Mouse (Mus musculus): ENCODE data around the gene Ube2b.
A peak's percentile ranks its signal among the peaks of the same experiment; 100 is the strongest.

Ube2b gene

DNA sequence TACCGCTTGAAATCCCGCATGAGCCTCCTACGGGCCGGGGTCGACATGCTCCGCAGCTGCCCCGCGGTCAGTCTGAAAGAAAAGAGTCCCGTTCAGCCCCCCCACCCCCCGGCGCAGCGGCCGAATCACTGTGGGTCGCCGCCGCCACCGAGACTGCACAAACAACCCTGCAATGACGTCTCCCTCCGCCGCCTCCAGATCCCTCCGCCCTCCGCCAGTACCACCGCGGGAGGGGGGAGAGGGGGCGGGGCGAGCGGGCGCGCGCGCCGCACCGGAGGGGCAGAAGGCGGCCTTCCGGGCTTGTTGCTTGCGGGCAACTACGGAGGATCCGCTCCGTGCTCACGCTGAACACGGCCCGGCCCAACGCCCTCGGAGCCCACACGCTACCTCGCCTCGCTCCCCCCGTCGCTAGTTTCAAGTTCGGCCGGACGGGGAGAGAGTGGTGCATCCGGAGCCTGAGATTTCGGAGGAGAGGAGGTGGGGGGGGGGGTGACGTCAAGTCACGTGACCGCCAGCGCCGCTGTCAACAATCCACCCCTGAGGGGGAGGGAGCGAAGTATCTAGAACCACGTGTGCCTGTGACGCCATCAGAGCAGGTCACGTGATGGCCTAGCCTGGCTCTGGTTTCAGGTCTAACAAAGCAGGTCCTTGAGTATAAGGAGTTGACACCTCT is at the start of gene Ube2b:
Gene Ube2b (minus strand): TSS at position 473 of the 673 bp plus-strand sequence.
- peak; percentile 99 for DNase-seq (ENCODE audit: low read depth, low spot score)

DNA sequence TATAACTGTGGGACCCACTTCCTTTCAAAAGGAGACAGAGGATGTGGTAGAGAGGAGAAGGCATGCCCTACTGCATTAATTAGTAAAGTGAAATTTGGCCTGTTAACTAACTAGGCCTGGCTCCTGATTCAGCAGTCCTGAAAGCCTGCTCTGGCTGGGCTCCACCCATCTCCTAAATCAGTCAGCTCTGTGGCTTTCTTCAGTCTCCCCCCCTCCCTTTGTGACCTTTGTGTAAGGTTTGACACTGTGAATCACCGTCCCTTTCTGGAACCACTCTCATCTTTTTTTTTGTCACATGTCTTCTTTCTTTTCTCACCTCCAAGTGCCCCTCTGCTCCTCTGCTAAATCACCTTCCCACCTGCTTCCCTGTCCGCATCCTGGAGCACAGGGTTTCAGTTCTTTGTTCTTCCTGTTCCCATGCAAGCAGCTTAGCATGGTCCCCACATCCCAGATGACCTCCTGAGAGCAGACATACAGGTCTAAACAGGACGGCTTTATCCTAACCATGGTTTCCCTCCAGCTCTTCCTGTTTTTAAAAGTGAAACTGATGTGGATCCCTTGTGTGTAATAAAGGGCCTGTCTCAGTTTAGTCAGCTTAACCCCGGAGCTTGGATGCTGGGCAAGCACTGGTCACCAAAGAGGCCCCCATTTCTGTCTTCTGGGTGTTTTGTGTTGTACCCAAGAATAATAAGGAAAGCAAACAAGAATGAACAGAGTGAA is 46.0 kb upstream of the Ube2b start:
- DNase-seq (ENCODE audit: low read depth, low spot score) = peak; percentile 41

DNA sequence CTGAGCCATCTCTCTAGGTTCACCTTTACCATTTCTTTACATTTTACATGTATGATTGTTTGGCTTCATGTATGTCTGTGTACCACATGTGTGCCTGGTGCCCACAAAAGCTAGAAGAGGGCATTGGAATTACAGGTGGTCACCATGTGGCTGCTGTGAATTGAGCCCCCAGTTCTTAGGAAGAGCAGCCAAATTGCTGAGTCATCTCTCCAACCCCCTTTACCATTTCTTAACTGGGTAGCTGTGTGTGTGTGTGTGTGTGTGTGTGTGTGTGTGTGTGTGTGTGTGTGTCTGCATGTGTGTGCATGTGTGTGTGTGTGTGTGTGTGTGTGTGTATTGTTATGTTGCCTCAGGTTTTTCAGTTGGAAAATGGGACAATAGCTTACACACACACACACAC is 43.6 kb upstream of the Ube2b start:
- no peak for DNase-seq (ENCODE audit: low read depth, low spot score)

GRCm38 (mm10) chr11:52043224-52043623 is 42.7 kb upstream of the Ube2b start:
- DNase-seq (ENCODE audit: low read depth, low spot score) = peak; percentile 56

- DNase-seq (ENCODE audit: low read depth, low spot score) = no peak
Measured at GRCm38 (mm10) chr11:52037659-52038058, 37.1 kb upstream of the Ube2b start.

DNA sequence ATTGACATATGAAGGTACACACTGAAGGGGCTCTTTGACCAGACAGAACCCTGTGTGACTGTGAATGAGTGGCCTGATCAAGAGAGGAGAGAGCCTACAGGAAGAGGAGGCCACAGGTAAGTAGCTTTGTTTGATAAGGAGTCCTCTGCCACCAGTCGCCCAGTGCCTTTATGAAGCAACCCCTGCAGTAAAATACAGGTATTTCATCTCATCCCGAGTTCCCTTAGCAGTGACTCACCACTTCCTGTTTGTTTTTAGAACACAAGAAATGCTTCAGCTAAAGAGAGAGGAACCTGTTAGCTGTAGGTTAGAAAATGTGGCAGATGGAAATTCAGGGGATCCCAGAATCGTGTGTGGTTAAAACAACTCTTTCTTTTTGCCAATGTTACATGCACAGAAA is 35.3 kb upstream of the Ube2b start:
- no peak for DNase-seq (ENCODE audit: low read depth, low spot score)

- DNase-seq (ENCODE audit: low read depth, low spot score) = no peak
Measured at GRCm38 (mm10) chr11:52033953-52034352, 33.4 kb upstream of the Ube2b start.

- DNase-seq (ENCODE audit: low read depth, low spot score) = no peak
Measured at GRCm38 (mm10) chr11:52032356-52032755, 31.8 kb upstream of the Ube2b start.

GRCm38 (mm10) chr11:52018217-52018616 is 17.7 kb upstream of the Ube2b start:
- no peak for DNase-seq (ENCODE audit: low read depth, low spot score)

- peak; percentile 69 for DNase-seq (ENCODE audit: low read depth, low spot score)
Measured at GRCm38 (mm10) chr11:52011541-52011940, 11.0 kb upstream of the Ube2b start.

- DNase-seq (ENCODE audit: low read depth, low spot score) = peak; percentile 84
Measured at GRCm38 (mm10) chr11:52011011-52011410, 10.4 kb upstream of the Ube2b start.

DNA sequence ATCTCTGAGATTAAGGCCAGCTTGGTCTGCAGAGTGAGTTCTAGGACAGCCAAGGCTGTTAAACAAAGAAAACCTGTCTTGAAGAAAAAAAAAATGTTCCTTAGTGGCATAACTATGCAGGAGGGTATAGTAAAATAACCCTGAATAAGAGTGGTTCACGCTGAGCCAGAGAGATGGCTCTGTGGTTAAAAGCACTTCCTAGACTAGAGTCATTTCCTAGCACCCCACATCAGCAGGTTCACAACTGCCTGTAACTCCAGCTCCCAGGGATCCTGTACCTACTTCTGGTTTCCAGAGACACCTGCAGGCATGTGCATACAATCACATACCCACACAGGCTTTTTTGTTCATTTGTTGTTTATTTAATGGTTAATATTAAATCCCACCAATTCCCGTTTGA is 5.0 kb upstream of the Ube2b start:
- DNase-seq (ENCODE audit: low read depth, low spot score) = peak; percentile 57

DNA sequence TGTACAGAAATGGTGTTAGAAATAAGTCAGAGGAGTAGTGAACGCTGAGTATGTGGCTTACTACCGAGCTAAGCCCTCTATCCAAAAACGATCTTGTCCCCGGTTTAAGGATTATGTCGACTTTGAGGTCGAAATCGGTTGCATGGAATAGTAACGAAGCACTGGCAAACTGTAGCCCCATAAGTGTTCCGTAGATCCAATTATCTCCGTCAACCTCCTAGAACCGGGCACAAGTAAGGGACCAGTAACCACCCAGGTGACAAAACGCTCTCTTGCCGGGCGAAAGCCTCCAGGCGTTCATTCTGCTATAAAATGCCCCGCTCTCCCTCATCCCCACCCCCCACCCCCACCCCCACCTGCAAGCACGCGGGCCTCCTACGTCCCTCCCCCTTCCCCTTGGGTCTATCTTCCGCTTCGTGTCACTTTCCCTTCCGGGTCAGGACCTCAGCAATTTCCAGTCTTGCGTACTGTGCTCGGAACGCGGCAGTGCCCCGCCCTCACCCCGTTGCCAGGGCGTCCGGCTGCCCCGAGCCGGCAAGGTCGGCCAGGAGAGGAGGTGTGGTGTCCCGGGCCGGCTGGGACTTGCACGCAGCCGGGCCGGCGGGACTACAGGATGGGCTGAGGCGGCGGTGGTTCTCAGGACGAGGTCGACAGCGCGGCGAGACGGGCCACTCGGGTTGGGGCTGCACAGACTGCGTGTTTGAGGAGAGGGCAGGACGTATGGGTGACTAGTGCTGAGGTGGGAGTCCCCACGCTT is 3.4 kb upstream of the Ube2b start, which contains the start of gene Cdkl3:
Gene Cdkl3 (plus strand): TSS at position 450 of the 757 bp plus-strand sequence.
- DNase-seq (ENCODE audit: low read depth, low spot score) = peak; percentile 97

- peak; percentile 86 for DNase-seq (ENCODE audit: low read depth, low spot score)
Measured at GRCm38 (mm10) chr11:52003505-52003771, 2.9 kb upstream of the Ube2b start.

DNA sequence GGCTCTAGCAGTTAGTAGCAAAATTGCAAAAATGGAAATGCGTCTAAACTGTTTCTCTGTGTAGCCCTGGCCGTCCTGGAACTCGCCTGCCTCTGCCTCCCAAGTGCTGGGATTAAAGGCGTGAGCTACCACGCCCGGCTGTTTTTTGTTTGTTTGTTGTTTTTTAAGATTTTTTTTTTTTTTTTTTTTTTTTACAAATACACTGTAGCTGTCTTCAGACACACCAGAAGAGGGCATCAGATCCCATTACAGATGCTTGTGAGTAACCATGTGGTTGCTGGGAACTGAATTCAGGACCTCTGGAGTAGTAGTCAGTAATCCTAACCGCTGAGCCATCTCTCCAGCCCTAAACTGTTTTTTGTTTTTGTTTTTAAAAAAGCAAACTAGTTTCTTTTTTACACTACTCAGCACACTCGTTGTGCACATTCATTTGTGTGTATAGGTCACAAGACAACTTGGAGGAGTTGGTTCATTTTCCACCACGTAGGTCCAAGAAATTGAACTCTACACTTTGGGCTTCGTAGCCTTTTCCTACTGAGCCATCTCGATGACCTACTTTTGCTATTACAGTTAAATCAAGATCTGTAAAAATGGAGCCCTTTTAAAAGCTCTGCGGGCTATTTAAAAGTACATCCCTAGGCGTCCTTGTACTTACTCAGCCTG is 2.4 kb upstream of the Ube2b start:
- DNase-seq (ENCODE audit: low read depth, low spot score) = peak; percentile 72

- no peak for DNase-seq (ENCODE audit: low read depth, low spot score)
Measured at GRCm38 (mm10) chr11:52001861-52002260, 1.3 kb upstream of the Ube2b start.

DNA sequence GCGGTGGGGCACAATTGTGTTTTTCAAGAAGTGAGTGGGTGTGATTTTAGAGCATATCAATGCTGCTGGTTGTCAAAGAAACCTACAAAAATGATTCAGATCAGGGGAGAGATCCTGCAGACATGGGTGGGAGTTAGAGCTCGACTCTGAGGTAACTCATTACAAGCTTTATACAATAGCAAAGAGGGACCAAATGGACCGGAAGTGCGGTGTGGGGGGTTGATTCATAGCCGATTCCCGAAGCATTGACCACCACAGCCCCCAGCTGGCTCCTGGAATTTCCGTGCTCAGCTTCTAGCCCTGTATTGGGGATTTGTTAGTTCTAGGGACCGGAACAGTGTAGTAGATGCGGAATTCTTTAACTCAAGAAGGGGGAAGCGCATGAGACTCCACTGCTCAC is 779 bp upstream of the Ube2b start:
- DNase-seq (ENCODE audit: low read depth, low spot score) = no peak

DNA sequence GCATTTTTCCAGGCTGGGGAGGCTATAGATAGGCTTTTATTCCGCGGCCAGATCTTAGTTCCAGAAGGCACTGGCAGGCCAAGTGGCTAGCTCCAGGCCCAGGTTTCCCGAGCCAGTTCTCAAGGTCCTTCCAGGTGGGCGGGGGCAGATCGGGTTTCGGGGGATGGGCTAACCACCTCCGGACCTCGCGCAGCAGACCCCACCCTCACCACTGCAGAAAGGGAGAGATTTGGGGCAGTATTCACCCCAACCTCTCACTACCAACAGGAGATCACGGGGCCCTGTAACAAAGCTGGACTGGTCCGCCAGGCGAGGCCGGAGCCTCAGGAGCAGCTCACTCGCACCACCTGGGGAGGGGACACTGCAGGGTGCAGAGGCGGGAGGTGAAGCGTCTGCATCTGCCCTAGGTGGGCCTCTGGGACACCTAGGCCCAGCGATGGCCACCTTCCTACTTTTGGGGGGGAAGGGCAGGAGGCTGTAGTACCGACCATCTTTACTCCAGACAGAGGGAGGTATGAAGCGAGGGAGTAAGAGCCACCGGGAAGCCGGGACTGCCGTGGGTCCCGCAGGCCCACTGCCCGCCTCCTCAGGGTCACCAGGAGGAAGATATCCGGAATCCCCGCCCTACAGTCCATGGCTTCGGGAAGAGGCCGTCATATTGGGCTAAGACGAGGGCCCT is 812 bp downstream of the Ube2b start:
- no peak for DNase-seq (ENCODE audit: low read depth, low spot score)

DNA sequence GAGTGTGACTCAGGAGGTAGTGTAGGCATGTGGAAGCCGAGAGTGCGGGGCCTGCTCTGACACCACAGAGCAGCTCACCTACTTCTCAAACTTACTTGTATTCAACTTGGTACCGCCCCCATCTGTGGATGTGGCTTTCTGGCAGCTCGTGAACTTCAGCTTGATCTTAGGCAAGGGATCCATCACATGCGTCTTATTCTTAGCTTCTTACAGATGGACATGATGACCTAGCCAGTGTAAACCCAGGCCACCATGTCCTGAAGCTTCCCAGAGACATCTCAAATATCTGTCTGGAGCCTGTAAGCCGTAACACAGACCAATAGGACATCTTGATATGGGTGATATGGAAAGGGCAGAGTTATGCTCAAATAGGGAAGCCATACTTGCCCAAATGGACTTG is 28.9 kb downstream of the Ube2b start:
- DNase-seq (ENCODE audit: low read depth, low spot score) = no peak

DNA sequence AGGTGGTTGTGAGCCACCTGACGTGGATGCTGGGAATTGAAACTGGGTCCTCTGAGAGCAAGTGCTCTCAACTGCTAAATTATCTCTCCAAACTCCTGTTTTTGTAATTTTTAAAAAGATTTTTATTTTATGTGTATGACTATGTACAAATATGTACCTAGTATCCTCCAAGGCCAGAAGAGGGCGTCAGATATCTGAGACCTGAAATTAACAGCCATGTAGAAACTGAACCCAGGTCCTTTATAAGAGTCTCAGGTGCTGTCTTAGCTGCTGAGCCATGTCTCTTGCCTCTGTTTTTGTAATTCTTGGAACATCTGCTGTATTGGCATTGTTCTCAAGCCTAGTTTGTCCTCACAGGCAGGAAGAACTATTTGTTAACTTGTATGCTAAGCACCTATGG is 31.1 kb downstream of the Ube2b start:
- peak; percentile 35 for DNase-seq (ENCODE audit: low read depth, low spot score)

- DNase-seq (ENCODE audit: low read depth, low spot score) = no peak
Measured at GRCm38 (mm10) chr11:51968896-51969295, 31.7 kb downstream of the Ube2b start.

All from A20 (cell line).